Mouse (Mus musculus) stomach, postnatal 0 days (tissue): ENCODE results near the gene Pik3cd.

Experiments
- CTCF ChIP-seq: IDR thresholded peaks from 2 replicates; pipeline ENCODE4 v1.5.1; 2016; ENCODE audit warnings: antibody characterized with exemption, low read depth, mild to moderate bottlenecking, moderate library complexity
- EP300 ChIP-seq: optimal IDR thresholded peaks from 2 replicates; pipeline ENCODE3; 2016; ENCODE audit warnings: antibody characterized with exemption

DNA sequence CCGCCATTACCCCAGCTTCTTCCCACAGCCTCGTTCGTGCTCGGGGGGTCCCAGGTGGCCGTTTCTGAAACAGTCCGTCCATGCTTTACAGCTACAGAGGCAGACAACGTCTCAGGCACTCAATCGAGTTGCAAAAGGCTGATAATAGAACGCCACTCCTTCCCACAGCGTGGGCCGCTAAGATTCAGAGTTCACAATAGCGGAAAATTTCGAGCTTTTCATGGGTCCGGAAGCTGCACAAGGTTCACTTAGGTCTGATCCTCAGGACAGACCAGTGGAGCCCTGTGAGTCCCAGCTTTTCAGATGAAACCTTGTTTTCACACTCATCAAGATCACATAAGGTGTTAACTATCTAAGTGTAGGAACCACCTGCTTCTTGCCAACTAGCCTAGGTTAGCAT is 13.5 kb downstream of the Pik3cd start:
- TF ChIP-seq CTCF (no peak), EP300 (no peak)
